Mouse (Mus musculus): ENCODE results near the gene Ndufs7.

Ndufs7 gene

GRCm38 (mm10) chr10:80292251-80293146 lies 43.6 kb downstream of the Ndufs7 start, which contains the start of gene Rps15:
Rps15 (plus strand) TSS chr10:80292453.
- DNase-seq (ENCODE audit: low read depth in 2 of 2, low spot score in 2 of 2) = peak; percentile 89 to 93

- peak in 1 of 2 experiments; percentile 14 for DNase-seq (ENCODE audit: low read depth in 2 of 2, low spot score in 2 of 2)
Measured at GRCm38 (mm10) chr10:80293325-80293724, 44.4 kb downstream of the Ndufs7 start.

GRCm38 (mm10) chr10:80294311-80294710 lies 45.4 kb downstream of the Ndufs7 start:
- no peak for DNase-seq (ENCODE audit: low read depth in 2 of 2, low spot score in 2 of 2)

- no peak for DNase-seq (ENCODE audit: low read depth in 2 of 2, low spot score in 2 of 2)
Measured at GRCm38 (mm10) chr10:80294788-80295303, 45.9 kb downstream of the Ndufs7 start.

- peak; percentile 65 to 70 for DNase-seq (ENCODE audit: low read depth in 2 of 2, low spot score in 2 of 2)
Measured at GRCm38 (mm10) chr10:80295618-80296425, 46.9 kb downstream of the Ndufs7 start, which contains the start of gene Apc2. Apc2 (plus strand) TSS chr10:80295977.

- DNase-seq (ENCODE audit: low read depth in 2 of 2, low spot score in 2 of 2) = no peak
Measured at GRCm38 (mm10) chr10:80296824-80297223, 47.9 kb downstream of the Ndufs7 start.

- no peak for DNase-seq (ENCODE audit: low read depth in 2 of 2, low spot score in 2 of 2)
Measured at GRCm38 (mm10) chr10:80297526-80298133, 48.7 kb downstream of the Ndufs7 start.

GRCm38 (mm10) chr10:80298571-80299281 lies 49.8 kb downstream of the Ndufs7 start:
- no peak for DNase-seq (ENCODE audit: low read depth in 2 of 2, low spot score in 2 of 2)

GRCm38 (mm10) chr10:80299301-80299700 lies 50.4 kb downstream of the Ndufs7 start:
- DNase-seq (ENCODE audit: low read depth in 2 of 2, low spot score in 2 of 2) = no peak

- no peak for DNase-seq (ENCODE audit: low read depth in 2 of 2, low spot score in 2 of 2)
Measured at GRCm38 (mm10) chr10:80299824-80300223, 50.9 kb downstream of the Ndufs7 start.

GRCm38 (mm10) chr10:80300672-80301181 lies 51.8 kb downstream of the Ndufs7 start:
- DNase-seq (ENCODE audit: low read depth in 2 of 2, low spot score in 2 of 2) = no peak

- DNase-seq (ENCODE audit: low read depth in 2 of 2, low spot score in 2 of 2) = no peak
Measured at GRCm38 (mm10) chr10:80301256-80302081, 52.5 kb downstream of the Ndufs7 start.

GRCm38 (mm10) chr10:80302082-80302355 lies 53.1 kb downstream of the Ndufs7 start:
- no peak for DNase-seq (ENCODE audit: low read depth in 2 of 2, low spot score in 2 of 2)

- no peak for DNase-seq (ENCODE audit: low read depth in 2 of 2, low spot score in 2 of 2)
Measured at GRCm38 (mm10) chr10:80302471-80302881, 53.6 kb downstream of the Ndufs7 start.

- no peak for DNase-seq (ENCODE audit: low read depth in 2 of 2, low spot score in 2 of 2)
Measured at GRCm38 (mm10) chr10:80304458-80304857, 55.5 kb downstream of the Ndufs7 start.

GRCm38 (mm10) chr10:80304862-80305261 lies 55.9 kb downstream of the Ndufs7 start:
- peak in 1 of 2 experiments; percentile 40 for DNase-seq (ENCODE audit: low read depth in 2 of 2, low spot score in 2 of 2)
